Comparison of ENCODE assay signal across 1 mouse cellular context in genomic region chr19:34199488-34199887, GRCm38 (mm10).
TF ChIP-seq lines count a peak whose summit lies in the region.

No protein-coding gene starts in this region.

TF ChIP-seq in CH12.LX, 34 proteins besides CTCF, POLR2A, EP300 and RAD21 (continued from another document):
- TF ChIP-seq JUND (conservative IDR thresholded peaks at IDR 0.05; ENCODE audit: low read depth, low read length) (no peak), PAX5 (IDR thresholded peaks at IDR 0.05; ENCODE audit: low read length) (no peak), NELFE (IDR thresholded peaks at IDR 0.05; ENCODE audit: low read depth, low read length) (no peak), KAT2A (IDR thresholded peaks at IDR 0.05; ENCODE audit: insufficient replicate concordance, low read length) (no peak), SIN3A (IDR thresholded peaks at IDR 0.05; ENCODE audit: low read length) (peak; percentile 69), RCOR1 (conservative IDR thresholded peaks at IDR 0.05; ENCODE audit: low read depth, low read length) (no peak), POLR2AphosphoS2 (IDR thresholded peaks at IDR 0.05; ENCODE audit: low read depth, low read length) (no peak), IRF4 (IDR thresholded peaks at IDR 0.05; ENCODE audit: low read depth, low read length) (peak; percentile 40; the same call in 1 of the 2 replicates), USF2 (conservative IDR thresholded peaks at IDR 0.05; ENCODE audit: low read depth, low read length) (no peak), MAX (IDR thresholded peaks at IDR 0.05; ENCODE audit: low read length) (no peak; the same call in 1 of the 2 replicates), TCF12 (IDR thresholded peaks at IDR 0.05; ENCODE audit: low read depth, low read length) (0 out of 2 replicates have a peak, but pooled peaks have one; percentile 29), MEF2A (IDR thresholded peaks at IDR 0.05; ENCODE audit: borderline replicate concordance, low read depth, low read length) (peak; percentile 87), CHD2 (IDR thresholded peaks at IDR 0.05; ENCODE audit: low read length) (no peak), MAFK (IDR thresholded peaks at IDR 0.05; ENCODE audit: insufficient replicate concordance, low read length) (no peak), ZNF384 (IDR thresholded peaks at IDR 0.05; ENCODE audit: low read depth, low read length) (no peak), ZKSCAN1 (IDR thresholded peaks at IDR 0.05; ENCODE audit: borderline replicate concordance, low read depth, low read length) (no peak), ETS1 (conservative IDR thresholded peaks at IDR 0.05; ENCODE audit: low read depth, low read length) (peak; percentile 70), MAZ (IDR thresholded peaks at IDR 0.05; ENCODE audit: low read depth, low read length) (no peak), JUN (IDR thresholded peaks at IDR 0.05; ENCODE audit: insufficient read depth, low read depth, low read length) (peak; percentile 62)
